Mouse (Mus musculus): Measurements from ENCODE around the gene Kiss1.

DNA sequence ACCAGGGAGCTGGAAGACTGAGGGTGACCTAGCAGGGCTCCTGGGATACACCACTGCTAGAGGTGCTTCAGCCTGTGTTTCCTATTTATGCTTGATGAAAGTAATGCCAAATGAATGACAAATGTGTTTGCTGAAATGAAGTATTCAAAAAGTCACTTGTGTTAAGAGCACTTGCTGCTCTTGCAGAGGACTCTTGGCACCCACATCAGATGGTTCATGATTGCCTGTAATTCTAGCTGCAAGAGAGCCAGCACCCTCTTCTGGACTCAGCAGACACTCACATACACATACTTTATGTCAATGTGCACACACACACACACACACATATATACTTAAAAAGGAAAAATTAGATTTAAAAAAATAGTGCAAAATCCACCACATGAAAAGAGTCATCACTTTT, 29.1 kb upstream of the Kiss1 start:
- TF ChIP-seq CTCF (IDR thresholded peaks at IDR 0.05; ENCODE audit: insufficient read depth, low read length) (no peak), POLR2A (IDR thresholded peaks at IDR 0.05; ENCODE audit: borderline replicate concordance, extremely low read depth, low read depth, low read length) (no peak)

Data from lung, adult 2 months (tissue).